Mouse (Mus musculus): ENCODE measurements around the gene Upk1a. TPM values are rescaled to one million over a fixed set of nuclear protein-coding genes. Genes with fewer than 3 reads are reported as not detected.

Upk1a gene
- polyA plus RNA-seq, 1 experiment from 2014 or later = 12.1 TPM

DNA sequence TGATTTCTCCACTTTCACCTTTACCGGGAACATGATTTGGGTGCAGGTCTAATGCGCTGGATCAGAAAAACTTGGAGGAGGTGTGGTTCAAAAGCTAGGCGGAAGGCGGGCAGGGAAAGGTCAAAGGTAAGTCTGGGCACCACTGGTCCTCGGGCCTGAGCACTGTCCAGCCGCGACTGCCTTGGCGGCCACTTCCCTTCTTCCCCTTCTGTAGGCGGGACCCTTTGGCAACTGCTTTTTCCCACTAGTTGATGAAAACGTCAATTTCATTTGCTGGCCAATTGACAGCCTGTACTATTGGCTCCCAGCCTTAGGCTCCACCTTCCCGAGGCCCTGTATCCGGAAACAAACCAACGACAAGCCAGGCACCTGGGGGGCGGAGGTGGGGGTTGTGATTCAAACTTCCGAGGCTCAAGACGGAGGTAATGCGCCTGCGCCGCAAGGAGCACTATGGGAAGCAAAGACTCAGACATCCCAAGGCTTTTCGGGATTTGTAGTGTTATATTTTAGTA, 53.1 kb downstream of the Upk1a start, which contains the start of gene Lin37:
Gene Lin37 (minus strand): TSS at position 396 of the 512 bp plus-strand sequence.
- DNase-seq (ENCODE audit: low spot score) (peak; percentile 91), ATAC-seq (replicated peaks; ENCODE audit: low FRiP score, low TSS enrichment, low read depth) (peak; percentile 79)
- Histone ChIP-seq H3K36me3 (ENCODE audit: control insufficient read depth, insufficient read depth, low read length) (peaks cover 29% of the 10 kb centered on the region), H3K9me3 (ENCODE audit: control insufficient read depth, low read length) (no peaks in the 10 kb centered on the region), H3K9ac (ENCODE audit: low read length) (peak within 1 kb of the TSS; percentile 60), H3K4me1 (replicated peaks; ENCODE audit: control insufficient read depth, insufficient read depth, low read length) (peaks cover 16% of the 10 kb centered on the region; the same call in 1 of the 2 replicates), H3K4me2 (ENCODE audit: low read length) (peak within 1 kb of the TSS; percentile 91), H3K27ac (ENCODE audit: low read depth) (no peak within 1 kb of the TSS; the same call in 1 of the 2 replicates), H3K27me3 (replicated peaks; ENCODE audit: control insufficient read depth, insufficient read depth, low read length) (no peaks in the 10 kb centered on the region), H3K4me3 (ENCODE audit: low read depth, low read length) (peak within 1 kb of the TSS; percentile 70)
- WGBS = 1% methylated on average over 20 of the region's 20 CpGs

DNA sequence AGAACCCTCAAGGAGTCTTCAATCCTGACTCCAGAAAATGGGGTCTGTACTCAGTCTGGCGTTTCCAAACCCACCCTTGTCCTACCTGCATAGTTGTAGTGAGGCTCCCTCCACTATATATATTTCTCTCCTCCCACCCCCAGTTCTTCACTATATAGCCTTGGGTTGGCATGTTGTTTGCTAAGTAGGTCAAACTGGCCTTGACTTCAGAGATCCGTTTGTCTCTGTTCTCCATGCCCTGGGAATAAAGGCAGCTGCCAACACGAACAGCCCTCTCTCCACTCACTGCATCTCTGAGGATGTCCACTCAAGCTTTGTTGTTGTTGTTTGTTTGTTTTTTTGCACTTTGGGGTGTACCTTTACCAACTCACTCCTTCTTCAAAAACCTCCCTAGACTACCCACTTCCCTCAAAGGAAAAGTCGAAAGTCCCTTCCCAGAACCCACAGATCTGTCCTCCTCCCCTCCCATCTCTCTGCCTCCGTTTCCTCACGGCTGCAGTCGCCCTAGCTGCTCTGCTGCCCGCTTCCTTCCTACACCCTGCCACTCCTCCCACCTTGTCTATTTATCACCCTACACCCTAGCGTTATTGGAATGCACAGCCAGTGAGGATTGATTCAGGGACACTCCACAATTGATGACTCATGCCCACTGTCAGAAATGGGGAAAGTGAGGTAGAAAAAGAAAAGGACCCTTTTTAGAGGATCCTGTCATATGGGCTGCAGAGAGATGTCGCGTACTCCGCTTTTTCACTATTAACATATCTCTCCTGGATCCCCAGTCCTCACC, 53.8 kb downstream of the Upk1a start:
- H3K9me3 ChIP-seq (ENCODE audit: control insufficient read depth, low read length) = no peaks in the 10 kb centered on the region
- DNase-seq (ENCODE audit: low spot score) = peak; percentile 55
- 12% methylated on average over 12 of the region's 12 CpGs for WGBS
- H3K4me1 ChIP-seq (replicated peaks; ENCODE audit: control insufficient read depth, insufficient read depth, low read length) = peaks cover 14% of the 10 kb centered on the region; the same call in 1 of the 2 replicates
- no peaks in the 10 kb centered on the region for H3K27me3 ChIP-seq (replicated peaks; ENCODE audit: control insufficient read depth, insufficient read depth, low read length)
- peak overlapping the region; percentile 91 for H3K4me2 ChIP-seq (ENCODE audit: low read length)
- H3K36me3 ChIP-seq (ENCODE audit: control insufficient read depth, insufficient read depth, low read length) = peaks cover 29% of the 10 kb centered on the region
- H3K27ac ChIP-seq (ENCODE audit: low read depth) = no peak overlapping the region; the same call in 1 of the 2 replicates
- no peak for ATAC-seq (replicated peaks; ENCODE audit: low FRiP score, low TSS enrichment, low read depth)
- peak overlapping the region; percentile 60 for H3K9ac ChIP-seq (ENCODE audit: low read length)
- peak overlapping the region; percentile 70 for H3K4me3 ChIP-seq (ENCODE audit: low read depth, low read length)

DNA sequence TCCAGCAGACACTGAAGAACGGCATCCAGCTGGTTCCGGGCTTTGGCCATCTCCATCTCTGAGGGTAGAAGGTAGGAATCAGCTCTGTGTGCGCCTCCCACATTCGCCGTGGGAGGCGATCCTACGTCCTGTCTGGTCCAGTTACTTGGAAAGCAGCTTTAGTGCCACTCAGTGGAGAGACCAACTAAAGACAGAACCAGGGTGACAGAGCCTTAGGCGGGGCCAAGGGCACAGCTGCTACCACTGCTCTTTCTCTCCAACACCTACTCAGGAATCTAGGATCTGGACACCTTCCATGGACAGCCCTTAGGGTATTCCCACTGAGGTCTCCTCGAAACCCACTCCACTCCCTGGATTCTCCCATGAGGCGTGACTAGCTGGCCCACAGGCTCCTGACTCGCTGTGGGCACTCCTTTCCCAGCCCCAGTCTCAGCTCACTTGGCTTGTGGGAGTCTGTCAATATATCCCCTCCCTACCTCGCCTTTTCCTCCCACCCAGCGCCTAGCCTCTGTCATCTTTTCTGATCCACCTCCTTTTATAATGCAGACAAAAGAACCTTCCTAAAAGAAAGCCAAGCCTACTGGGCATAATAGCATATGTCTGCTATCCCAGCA, 54.6 kb downstream of the Upk1a start:
- Histone ChIP-seq H3K4me1 (replicated peaks; ENCODE audit: control insufficient read depth, insufficient read depth, low read length) (peaks cover 19% of the 10 kb centered on the region), H3K9ac (ENCODE audit: low read length) (no peak overlapping the region), H3K4me3 (ENCODE audit: low read depth, low read length) (no peak overlapping the region), H3K27ac (ENCODE audit: low read depth) (no peak overlapping the region), H3K36me3 (ENCODE audit: control insufficient read depth, insufficient read depth, low read length) (peaks cover 29% of the 10 kb centered on the region), H3K27me3 (replicated peaks; ENCODE audit: control insufficient read depth, insufficient read depth, low read length) (no peaks in the 10 kb centered on the region), H3K4me2 (ENCODE audit: low read length) (peak overlapping the region; percentile 91), H3K9me3 (ENCODE audit: control insufficient read depth, low read length) (no peaks in the 10 kb centered on the region)
- ATAC-seq (replicated peaks; ENCODE audit: low FRiP score, low TSS enrichment, low read depth) (no peak), DNase-seq (ENCODE audit: low spot score) (no peak)
- WGBS = 91% methylated on average over 13 of the region's 13 CpGs

DNA sequence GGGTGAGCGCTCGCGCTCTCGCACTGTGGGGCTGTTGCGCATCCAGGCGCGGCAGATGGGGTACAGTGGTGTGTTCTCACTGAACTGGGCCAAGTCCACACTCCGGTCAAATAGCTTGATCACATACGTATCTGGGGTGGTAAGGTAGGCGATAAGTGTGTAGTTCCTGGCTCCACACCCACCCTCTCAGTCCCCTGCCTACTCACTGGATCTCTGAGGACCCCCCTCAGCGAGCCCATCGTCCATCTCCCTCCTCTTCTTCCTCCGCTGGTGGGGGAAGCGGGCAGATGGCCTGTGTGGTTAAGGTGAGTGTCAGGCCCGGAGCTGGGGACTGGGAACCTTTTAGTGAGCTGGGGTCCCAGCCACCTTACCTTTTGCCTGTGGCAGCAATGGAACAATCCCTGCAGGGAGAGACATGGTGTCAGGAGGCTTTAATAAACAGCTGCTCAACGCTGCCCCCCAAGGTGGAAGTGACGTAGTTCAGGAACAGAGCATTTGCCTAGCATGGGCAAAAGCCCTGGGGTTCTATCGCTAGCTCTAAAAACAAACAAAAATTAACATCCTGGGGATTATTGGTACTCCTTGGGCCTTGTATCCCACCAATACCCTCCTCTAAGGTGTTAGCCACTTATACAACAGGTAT, 55.6 kb downstream of the Upk1a start:
- WGBS = 93% methylated on average over 18 of the region's 18 CpGs
- H3K4me3 ChIP-seq (ENCODE audit: low read depth, low read length) = no peak overlapping the region
- H3K9ac ChIP-seq (ENCODE audit: low read length) = no peak overlapping the region
- ATAC-seq (replicated peaks; ENCODE audit: low FRiP score, low TSS enrichment, low read depth) (no peak), DNase-seq (ENCODE audit: low spot score) (no peak)
- H3K36me3 ChIP-seq (ENCODE audit: control insufficient read depth, insufficient read depth, low read length) = peaks cover 29% of the 10 kb centered on the region
- H3K27ac ChIP-seq (ENCODE audit: low read depth) = no peak overlapping the region
- peaks cover 16% of the 10 kb centered on the region for H3K4me1 ChIP-seq (replicated peaks; ENCODE audit: control insufficient read depth, insufficient read depth, low read length)
- H3K4me2 ChIP-seq (ENCODE audit: low read length) = no peak overlapping the region
- no peaks in the 10 kb centered on the region for H3K27me3 ChIP-seq (replicated peaks; ENCODE audit: control insufficient read depth, insufficient read depth, low read length)
- H3K9me3 ChIP-seq (ENCODE audit: control insufficient read depth, low read length) = no peaks in the 10 kb centered on the region

DNA sequence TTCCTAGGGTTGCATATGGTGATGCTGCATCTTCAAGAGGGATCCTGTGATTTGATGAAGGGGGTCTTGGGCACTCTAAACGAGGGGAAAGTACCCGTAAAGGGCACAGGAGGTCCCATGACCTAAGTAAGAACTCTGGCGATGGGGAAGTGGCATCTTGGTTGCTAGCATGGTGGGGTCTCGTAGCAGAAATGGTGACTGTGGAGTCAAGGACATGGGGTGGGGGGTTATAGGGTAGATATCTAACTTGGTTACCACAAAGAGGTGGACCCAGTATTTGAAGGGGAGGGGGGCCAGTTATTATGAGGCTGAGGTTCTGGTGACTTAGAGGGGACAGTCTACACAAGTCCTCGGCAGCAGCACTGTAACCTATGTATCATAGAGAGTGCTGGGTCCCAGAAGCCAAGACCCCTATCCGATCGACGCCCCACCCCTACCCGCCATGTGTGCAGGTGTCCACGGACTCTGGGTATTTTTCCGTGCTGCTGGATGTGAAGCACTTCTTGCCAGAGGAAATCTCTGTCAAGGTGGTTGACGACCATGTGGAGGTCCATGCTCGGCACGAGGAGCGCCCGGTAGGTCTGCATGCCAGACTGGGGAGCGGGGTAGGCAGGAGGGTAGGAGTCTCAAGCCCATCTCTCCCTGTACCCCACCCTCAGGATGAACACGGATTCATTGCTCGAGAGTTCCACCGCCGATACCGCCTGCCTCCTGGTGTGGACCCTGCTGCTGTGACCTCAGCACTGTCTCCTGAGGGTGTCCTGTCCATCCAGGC, 58.6 kb downstream of the Upk1a start:
- ATAC-seq (replicated peaks; ENCODE audit: low FRiP score, low TSS enrichment, low read depth) = no peak
- Histone ChIP-seq H3K9ac (ENCODE audit: low read length) (peak overlapping the region; percentile 69; the same call in 1 of the 2 replicates), H3K27ac (ENCODE audit: low read depth) (peak overlapping the region; percentile 96; the same call in 1 of the 2 replicates), H3K36me3 (ENCODE audit: control insufficient read depth, insufficient read depth, low read length) (peaks cover 29% of the 10 kb centered on the region), H3K4me1 (replicated peaks; ENCODE audit: control insufficient read depth, insufficient read depth, low read length) (peaks cover 15% of the 10 kb centered on the region), H3K9me3 (ENCODE audit: control insufficient read depth, low read length) (no peaks in the 10 kb centered on the region), H3K4me2 (ENCODE audit: low read length) (peak overlapping the region; percentile 86), H3K27me3 (replicated peaks; ENCODE audit: control insufficient read depth, insufficient read depth, low read length) (no peaks in the 10 kb centered on the region), H3K4me3 (ENCODE audit: low read depth, low read length) (peak overlapping the region; percentile 78; the same call in 1 of the 2 replicates)
- WGBS = 83% methylated on average over 22 of the region's 22 CpGs
- DNase-seq (ENCODE audit: low spot score) = no peak

Small RNA genes lying within 50 kb of the gene (microRNA-seq; reads per million reads assigned to microRNA genes)
- not detected for gene Mir3569

Other genes starting within 250 kb of the Upk1a start
- gene Tyrobp, start 199.1 kb downstream of the Upk1a start, polyA plus RNA-seq (2014; fragmentation: Nextera tagmentation; extraction: Ambion mirVana) = 53.7 and 54.7 TPM in 2 replicates
- 1.6 and 2.1 TPM in 2 replicates for gene Hcst, start 193.0 kb downstream of the Upk1a start, polyA plus RNA-seq (2014; fragmentation: Nextera tagmentation; extraction: Ambion mirVana)
- gene Nfkbid, start 191.1 kb downstream of the Upk1a start, polyA plus RNA-seq (2014; fragmentation: Nextera tagmentation; extraction: Ambion mirVana) = 2.3 and 3.2 TPM in 2 replicates
- 37.9 and 43.0 TPM in 2 replicates for gene Aplp1, start 167.3 kb downstream of the Upk1a start, polyA plus RNA-seq (2014; fragmentation: Nextera tagmentation; extraction: Ambion mirVana)
- 0.13 and 2.9 TPM in 2 replicates for gene Kirrel2, start 155.2 kb downstream of the Upk1a start, polyA plus RNA-seq (2014; fragmentation: Nextera tagmentation; extraction: Ambion mirVana)
- 0.15 and 1.3 TPM in 2 replicates for gene Nphs1, start 154.5 kb downstream of the Upk1a start, polyA plus RNA-seq (2014; fragmentation: Nextera tagmentation; extraction: Ambion mirVana)
- 1.3 TPM in 2 replicates for gene Prodh2, start 119.2 kb downstream of the Upk1a start, polyA plus RNA-seq (2014; fragmentation: Nextera tagmentation; extraction: Ambion mirVana)
- gene Arhgap33, start 77.8 kb downstream of the Upk1a start, polyA plus RNA-seq (2014; fragmentation: Nextera tagmentation; extraction: Ambion mirVana) = 10.7 and 11.9 TPM in 2 replicates
- gene Hspb6, start 60.7 kb downstream of the Upk1a start, polyA plus RNA-seq (2014; fragmentation: Nextera tagmentation; extraction: Ambion mirVana) = 45.0 and 48.5 TPM in 2 replicates
- 15.2 and 15.7 TPM in 2 replicates for gene Proser3, start 60.5 kb downstream of the Upk1a start, polyA plus RNA-seq (2014; fragmentation: Nextera tagmentation; extraction: Ambion mirVana)
- gene Lin37, start 53.0 kb downstream of the Upk1a start, polyA plus RNA-seq (2014; fragmentation: Nextera tagmentation; extraction: Ambion mirVana) = 36.9 and 38.5 TPM in 2 replicates
- gene U2af1l4, start 49.5 kb downstream of the Upk1a start, polyA plus RNA-seq (2014; fragmentation: Nextera tagmentation; extraction: Ambion mirVana) = 92.3 and 94.5 TPM in 2 replicates
- gene Gm49396, start 49.5 kb downstream of the Upk1a start, polyA plus RNA-seq (2014; fragmentation: Nextera tagmentation; extraction: Ambion mirVana) = 7.7 and 9.1 TPM in 2 replicates
- 119 and 125 TPM in 2 replicates for gene Psenen, start 49.2 kb downstream of the Upk1a start, polyA plus RNA-seq (2014; fragmentation: Nextera tagmentation; extraction: Ambion mirVana)
- 3.3 and 3.5 TPM in 2 replicates for gene Igflr1, start 47.4 kb downstream of the Upk1a start, polyA plus RNA-seq (2014; fragmentation: Nextera tagmentation; extraction: Ambion mirVana)
- 12.8 and 13.0 TPM in 2 replicates for gene Kmt2b, start 24.1 kb downstream of the Upk1a start, polyA plus RNA-seq (2014; fragmentation: Nextera tagmentation; extraction: Ambion mirVana)
- 0.81 and 0.83 TPM in 2 replicates for gene Zbtb32, start 13.9 kb downstream of the Upk1a start, polyA plus RNA-seq (2014; fragmentation: Nextera tagmentation; extraction: Ambion mirVana)
- 1,084 and 1,229 TPM in 2 replicates for gene Cox6b1, start 13.3 kb upstream of the Upk1a start, polyA plus RNA-seq (2014; fragmentation: Nextera tagmentation; extraction: Ambion mirVana)
- not detected in 2 replicates for gene Etv2, start 23.0 kb upstream of the Upk1a start, polyA plus RNA-seq (2014; fragmentation: Nextera tagmentation; extraction: Ambion mirVana)
- gene Rbm42, start 37.5 kb upstream of the Upk1a start, polyA plus RNA-seq (2014; fragmentation: Nextera tagmentation; extraction: Ambion mirVana) = 96.4 and 101 TPM in 2 replicates
- 48.7 and 49.5 TPM in 2 replicates for gene Haus5, start 52.1 kb upstream of the Upk1a start, polyA plus RNA-seq (2014; fragmentation: Nextera tagmentation; extraction: Ambion mirVana)
- not detected in 2 replicates for gene Pmis2, start 58.8 kb upstream of the Upk1a start, polyA plus RNA-seq (2014; fragmentation: Nextera tagmentation; extraction: Ambion mirVana)
- gene 2200002J24Rik, start 86.1 kb upstream of the Upk1a start, polyA plus RNA-seq (2014; fragmentation: Nextera tagmentation; extraction: Ambion mirVana) = 1.4 TPM in 2 replicates
- gene Atp4a, start 99.4 kb upstream of the Upk1a start, polyA plus RNA-seq (2014; fragmentation: Nextera tagmentation; extraction: Ambion mirVana) = 1.0 and 2.2 TPM in 2 replicates
- 213 and 238 TPM in 2 replicates for gene Tmem147, start 116.7 kb upstream of the Upk1a start, polyA plus RNA-seq (2014; fragmentation: Nextera tagmentation; extraction: Ambion mirVana)
- 0.51 TPM in 1 of 2 replicates, not detected in the other for gene Gapdhs, start 130.8 kb upstream of the Upk1a start, polyA plus RNA-seq (2014; fragmentation: Nextera tagmentation; extraction: Ambion mirVana)
- 1.5 and 2.7 TPM in 2 replicates for gene Sbsn, start 138.6 kb upstream of the Upk1a start, polyA plus RNA-seq (2014; fragmentation: Nextera tagmentation; extraction: Ambion mirVana)
- 0.61 and 1.3 TPM in 2 replicates for gene Dmkn, start 150.9 kb upstream of the Upk1a start, polyA plus RNA-seq (2014; fragmentation: Nextera tagmentation; extraction: Ambion mirVana)
- 0.80 and 0.86 TPM in 2 replicates for gene Krtdap, start 175.0 kb upstream of the Upk1a start, polyA plus RNA-seq (2014; fragmentation: Nextera tagmentation; extraction: Ambion mirVana)
- 2.4 and 5.9 TPM in 2 replicates for gene Ffar2, start 210.9 kb upstream of the Upk1a start, polyA plus RNA-seq (2014; fragmentation: Nextera tagmentation; extraction: Ambion mirVana)
- gene Ffar3, start 243.3 kb upstream of the Upk1a start, polyA plus RNA-seq (2014; fragmentation: Nextera tagmentation; extraction: Ambion mirVana) = 0.32 and 0.39 TPM in 2 replicates
- 0.14 TPM in 1 of 2 replicates, not detected in the other for gene Ffar1, start 248.7 kb upstream of the Upk1a start, polyA plus RNA-seq (2014; fragmentation: Nextera tagmentation; extraction: Ambion mirVana)